Mouse (Mus musculus) neural tube, embryonic 14.5 days (tissue): ENCODE measurements around the gene Cx3cr1. TPM values are rescaled to one million over a fixed set of nuclear protein-coding genes. Genes with fewer than 3 reads are reported as not detected.

Experiments used
- ATAC-seq: fragments of 200-750 bp; cut with Nextera tagmentation; 2 replicates; pipeline ENCODE4 v1.8.0; 2017; ENCODE audit warnings: low read depth, mild to moderate bottlenecking, moderate TSS enrichment, moderate library complexity
- H3K27ac ChIP-seq: fragments of 300-500 bp; sonication (generic); 2 replicates; pipeline ENCODE4 v1.5.1; 2014; ENCODE audit warnings: low read depth, mild to moderate bottlenecking, control low read depth, low read length, moderate library complexity, mixed read lengths
- H3K27me3 ChIP-seq: fragments of 300-500 bp; sonication (generic); 2 replicates; pipeline ENCODE4 v1.6.1; 2014; ENCODE audit warnings: low read length; ENCODE audit not compliant: control insufficient read depth, insufficient read depth
- H3K36me3 ChIP-seq: fragments of 300-500 bp; sonication (generic); 2 replicates; pipeline ENCODE4 v1.6.1; 2014; ENCODE audit warnings: low read length, mixed read lengths; ENCODE audit not compliant: control insufficient read depth, insufficient read depth
- H3K4me1 ChIP-seq: fragments of 300-500 bp; sonication (generic); 2 replicates; pipeline ENCODE4 v1.6.1; 2014; ENCODE audit warnings: low read length; ENCODE audit not compliant: control insufficient read depth, insufficient read depth
- H3K4me2 ChIP-seq: fragments of 300-500 bp; sonication (generic); 2 replicates; pipeline ENCODE4 v1.6.1; 2014; ENCODE audit warnings: mild to moderate bottlenecking, low read depth, low read length, control low read depth
- H3K4me3 ChIP-seq: fragments of 300-500 bp; sonication (generic); 2 replicates; pipeline ENCODE4 v1.5.1; 2014; ENCODE audit warnings: low read depth, low read length, control low read depth, mixed read lengths
- H3K9ac ChIP-seq: fragments of 300-500 bp; sonication (generic); replicated peaks from 2 replicates; pipeline ENCODE4 v1.6.1; 2014; ENCODE audit warnings: low read depth, mild to moderate bottlenecking, control low read depth, low read length, mixed read lengths
- H3K9me3 ChIP-seq: fragments of 300-500 bp; sonication (generic); 2 replicates; pipeline ENCODE4 v1.6.1; 2016; ENCODE audit warnings: low read length; ENCODE audit not compliant: control insufficient read depth
- WGBS: fragments of 180-500 bp; shearing (Covaris S2); extraction: QIAGEN DNeasy Blood & Tissue Kit; methylation state at CpG from one replicate; pipeline ENCODE4 v1.1.7; 2014; 5-methylcytosine and 5-hydroxymethylcytosine counted together
- polyA plus RNA-seq: library from polyadenylated mRNA; unstranded; fragments of >200 nt; fragmentation: Nextera tagmentation; extraction: Ambion mirVana; gene quantifications from 2 replicates; pipeline ENCODE4 v1.2.1, GENCODE M21; 2014

Gene Cx3cr1
- polyA plus RNA-seq, 1 experiment from 2014 or later = 7.1 TPM

DNA sequence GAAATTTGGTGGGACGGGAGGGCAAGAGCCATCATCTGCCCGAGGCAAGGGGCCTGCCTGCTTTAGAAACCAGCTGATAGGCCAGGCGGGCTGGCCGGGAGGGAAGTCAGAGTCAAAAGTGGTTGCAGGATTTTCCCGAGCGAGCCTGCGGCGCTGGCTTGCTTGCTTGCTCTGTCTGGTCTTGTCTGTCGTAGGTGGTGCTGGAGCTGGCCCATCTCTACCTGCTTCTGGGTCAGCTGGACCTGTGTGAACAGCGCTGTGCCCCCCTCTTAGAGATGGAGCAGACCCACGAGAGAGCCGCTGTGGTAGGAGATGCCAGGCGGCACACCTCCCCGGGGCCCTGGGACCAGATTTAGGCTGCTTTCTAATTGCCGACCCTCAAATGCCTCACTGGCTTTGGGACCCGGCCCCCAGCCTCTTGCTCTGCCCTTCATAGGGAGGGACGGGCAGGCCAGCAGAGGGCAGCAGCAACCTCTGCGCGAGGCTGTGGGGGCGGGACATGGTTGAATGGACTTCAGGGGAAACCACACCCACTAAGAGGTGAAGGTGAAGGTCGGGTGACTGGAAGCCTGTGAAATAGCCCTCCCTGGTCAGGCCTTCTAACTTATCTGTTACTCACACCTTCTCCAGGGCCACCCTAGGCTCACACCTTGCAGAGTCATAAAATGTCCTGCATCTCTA, 106.6 kb downstream of the Cx3cr1 start:
- Histone ChIP-seq H3K9ac (no peak overlapping the region), H3K4me1 (no peaks in the 10 kb centered on the region), H3K9me3 (no peaks in the 10 kb centered on the region), H3K36me3 (no peaks in the 10 kb centered on the region), H3K27ac (no peak overlapping the region), H3K4me3 (no peak overlapping the region), H3K27me3 (no peaks in the 10 kb centered on the region), H3K4me2 (no peak overlapping the region)
- WGBS = 12% methylated on average over 21 of the region's 21 CpGs
- peak; percentile 11; the same call in 1 of the 2 replicates for ATAC-seq

DNA sequence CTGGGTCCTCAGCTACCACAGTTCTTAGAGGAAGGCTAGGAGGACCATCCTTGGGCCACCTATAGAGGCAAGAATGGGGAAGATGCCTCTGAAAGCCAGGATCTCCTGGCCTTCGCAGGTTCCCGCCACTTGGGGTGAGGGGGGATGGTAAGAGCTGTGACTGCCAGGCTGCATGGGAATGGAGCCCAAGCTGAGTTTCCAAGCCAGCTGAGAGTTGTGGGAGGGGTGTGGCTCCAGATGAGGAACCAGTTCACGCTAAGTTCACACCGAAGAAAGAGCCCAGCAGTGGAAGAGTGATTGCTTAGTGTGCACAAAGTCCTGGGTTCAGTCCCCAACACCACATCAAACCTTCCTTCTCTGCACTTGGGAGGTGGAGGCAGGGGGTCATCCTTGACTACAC, 107.5 kb downstream of the Cx3cr1 start:
- 81% methylated on average over 4 of the region's 4 CpGs for WGBS
- no peaks in the 10 kb centered on the region for H3K36me3 ChIP-seq
- no peak overlapping the region for H3K27ac ChIP-seq
- no peak for ATAC-seq
- H3K9ac ChIP-seq = no peak overlapping the region
- H3K4me3 ChIP-seq = no peak overlapping the region
- H3K27me3 ChIP-seq = no peaks in the 10 kb centered on the region
- no peaks in the 10 kb centered on the region for H3K9me3 ChIP-seq
- no peaks in the 10 kb centered on the region for H3K4me1 ChIP-seq
- no peak overlapping the region for H3K4me2 ChIP-seq

GRCm38 (mm10) chr9:119958835-119959234, 110.8 kb downstream of the Cx3cr1 start:
- H3K27ac ChIP-seq = no peak overlapping the region
- no peak overlapping the region for H3K9ac ChIP-seq
- H3K4me1 ChIP-seq = no peaks in the 10 kb centered on the region
- no peaks in the 10 kb centered on the region for H3K27me3 ChIP-seq
- no peak for ATAC-seq
- 86% methylated on average over 9 of the region's 9 CpGs for WGBS
- H3K4me3 ChIP-seq = no peak overlapping the region
- H3K4me2 ChIP-seq = no peak overlapping the region
- no peaks in the 10 kb centered on the region for H3K9me3 ChIP-seq
- H3K36me3 ChIP-seq = no peaks in the 10 kb centered on the region

DNA sequence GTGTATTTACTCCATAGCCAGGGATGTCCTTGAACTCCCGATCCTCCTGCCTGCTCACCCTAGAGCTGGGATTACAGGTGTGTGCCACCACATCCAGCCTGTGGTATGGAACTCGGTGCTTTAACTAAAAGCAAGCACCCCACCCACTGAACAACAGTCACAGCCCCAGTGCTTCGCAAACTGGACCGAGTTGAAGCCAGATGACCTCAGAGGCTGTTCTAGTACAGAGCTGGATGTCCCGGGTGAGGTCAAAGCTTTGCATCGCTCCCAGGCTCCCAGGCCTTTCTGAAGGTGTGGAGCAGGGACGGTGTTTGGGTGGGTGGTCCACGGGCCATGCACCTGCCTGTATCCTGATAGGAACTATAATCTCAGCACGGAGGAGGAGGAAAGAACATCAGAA, 118.3 kb downstream of the Cx3cr1 start:
- no peak overlapping the region for H3K4me2 ChIP-seq
- no peak overlapping the region for H3K9ac ChIP-seq
- no peaks in the 10 kb centered on the region for H3K27me3 ChIP-seq
- no peaks in the 10 kb centered on the region for H3K9me3 ChIP-seq
- no peaks in the 10 kb centered on the region for H3K36me3 ChIP-seq
- no peak overlapping the region for H3K4me3 ChIP-seq
- no peaks in the 10 kb centered on the region for H3K4me1 ChIP-seq
- no peak overlapping the region for H3K27ac ChIP-seq
- no peak for ATAC-seq
- WGBS = 90% methylated on average over 9 of the region's 9 CpGs

DNA sequence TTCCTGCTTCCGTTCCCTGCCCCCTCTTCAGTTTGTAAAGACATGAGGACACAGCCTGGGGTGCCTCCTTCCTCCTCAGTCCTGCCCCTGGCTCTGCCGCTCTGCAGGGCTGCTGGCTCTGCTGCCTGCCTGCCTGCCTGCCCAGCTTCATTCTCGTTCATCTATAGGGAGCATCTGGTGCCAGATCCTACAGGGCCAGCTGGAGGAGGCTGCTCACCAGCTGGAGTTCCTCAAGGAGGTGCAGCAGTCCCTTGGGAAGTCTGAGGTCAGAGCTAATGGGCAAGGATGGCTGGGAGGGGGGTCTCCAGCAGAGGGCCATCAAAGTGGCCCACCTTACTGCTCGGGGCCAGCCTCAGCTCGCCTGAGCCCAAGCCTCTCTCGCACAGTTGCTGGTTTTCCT, 119.2 kb downstream of the Cx3cr1 start:
- Histone ChIP-seq H3K9ac (no peak overlapping the region), H3K27ac (no peak overlapping the region)
- 59% methylated on average over 6 of the region's 6 CpGs for WGBS

GRCm38 (mm10) chr9:119948804-119949203, 120.9 kb downstream of the Cx3cr1 start:
- H3K27me3 ChIP-seq = no peaks in the 10 kb centered on the region
- no peak overlapping the region for H3K9ac ChIP-seq
- no peak overlapping the region for H3K4me3 ChIP-seq
- no peak overlapping the region for H3K27ac ChIP-seq
- WGBS = 64% methylated on average over 3 of the region's 3 CpGs
- no peaks in the 10 kb centered on the region for H3K4me1 ChIP-seq
- no peak for ATAC-seq
- no peak overlapping the region for H3K4me2 ChIP-seq
- no peaks in the 10 kb centered on the region for H3K36me3 ChIP-seq
- no peaks in the 10 kb centered on the region for H3K9me3 ChIP-seq

More for the DNA sequence above, 119.2 kb downstream of the Cx3cr1 start:
- Histone ChIP-seq H3K4me3 (no peak overlapping the region), H3K36me3 (no peaks in the 10 kb centered on the region), H3K4me2 (no peak overlapping the region), H3K4me1 (no peaks in the 10 kb centered on the region), H3K27me3 (no peaks in the 10 kb centered on the region), H3K9me3 (no peaks in the 10 kb centered on the region)
- ATAC-seq = no peak

GRCm38 (mm10) chr9:119945173-119945900, 124.3 kb downstream of the Cx3cr1 start:
- Histone ChIP-seq H3K4me3 (no peak overlapping the region), H3K4me1 (no peaks in the 10 kb centered on the region), H3K27ac (no peak overlapping the region), H3K4me2 (no peak overlapping the region), H3K9me3 (no peaks in the 10 kb centered on the region), H3K9ac (no peak overlapping the region), H3K36me3 (no peaks in the 10 kb centered on the region), H3K27me3 (no peaks in the 10 kb centered on the region)
- no peak for ATAC-seq
- 75% methylated on average over 12 of the region's 12 CpGs for WGBS

DNA sequence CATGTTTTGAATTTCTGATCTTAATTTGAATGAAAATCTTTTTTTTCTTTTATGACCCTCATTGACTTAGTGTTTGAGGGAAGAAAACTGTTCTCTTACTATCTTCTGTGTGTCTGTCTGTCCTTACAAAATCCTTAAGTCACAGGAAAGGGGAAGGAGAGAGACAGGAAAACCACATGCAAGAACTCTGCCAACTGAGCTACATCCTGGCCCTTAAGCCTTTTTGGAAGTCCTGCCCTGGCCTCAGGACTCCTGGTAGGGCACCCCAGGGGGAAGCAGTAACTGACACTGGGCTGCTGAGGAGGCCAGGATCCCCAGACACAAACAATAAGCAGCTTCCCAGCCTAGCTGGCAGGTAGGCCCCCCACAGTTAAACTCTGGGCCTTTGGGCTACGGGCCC, 126.4 kb downstream of the Cx3cr1 start:
- no peaks in the 10 kb centered on the region for H3K9me3 ChIP-seq
- H3K36me3 ChIP-seq = no peaks in the 10 kb centered on the region
- H3K27me3 ChIP-seq = no peaks in the 10 kb centered on the region
- no peak overlapping the region for H3K9ac ChIP-seq
- H3K4me3 ChIP-seq = no peak overlapping the region
- H3K4me2 ChIP-seq = no peak overlapping the region
- 86% methylated on average over 1 of the region's 1 CpGs for WGBS
- H3K27ac ChIP-seq = no peak overlapping the region
- no peaks in the 10 kb centered on the region for H3K4me1 ChIP-seq
- no peak for ATAC-seq

- H3K36me3 ChIP-seq = no peaks in the 10 kb centered on the region
Observed at GRCm38 (mm10) chr9:119941861-119942260, 127.8 kb downstream of the Cx3cr1 start.

More at GRCm38 (mm10) chr9:119941861-119942260, 127.8 kb downstream of the Cx3cr1 start:
- H3K27ac ChIP-seq = no peak overlapping the region
- H3K4me1 ChIP-seq = no peaks in the 10 kb centered on the region
- no peaks in the 10 kb centered on the region for H3K9me3 ChIP-seq
- H3K4me3 ChIP-seq = no peak overlapping the region
- H3K27me3 ChIP-seq = no peaks in the 10 kb centered on the region
- 87% methylated on average over 14 of the region's 14 CpGs for WGBS
- H3K9ac ChIP-seq = no peak overlapping the region
- no peak overlapping the region for H3K4me2 ChIP-seq
- no peak for ATAC-seq
